Mouse (Mus musculus) cerebellum, adult 11 months (tissue): ENCODE measurements at regions not wholly inside any gene's neighbourhood (a gene's known extent, or its start where the extent isn't known, plus 50 kb on each side); places are given as distances from the start of the nearest gene placed in this dataset.

Experiments used
- DNase-seq: peaks from one replicate; pipeline ENCODE4 v3.0.0; 2022

DNA sequence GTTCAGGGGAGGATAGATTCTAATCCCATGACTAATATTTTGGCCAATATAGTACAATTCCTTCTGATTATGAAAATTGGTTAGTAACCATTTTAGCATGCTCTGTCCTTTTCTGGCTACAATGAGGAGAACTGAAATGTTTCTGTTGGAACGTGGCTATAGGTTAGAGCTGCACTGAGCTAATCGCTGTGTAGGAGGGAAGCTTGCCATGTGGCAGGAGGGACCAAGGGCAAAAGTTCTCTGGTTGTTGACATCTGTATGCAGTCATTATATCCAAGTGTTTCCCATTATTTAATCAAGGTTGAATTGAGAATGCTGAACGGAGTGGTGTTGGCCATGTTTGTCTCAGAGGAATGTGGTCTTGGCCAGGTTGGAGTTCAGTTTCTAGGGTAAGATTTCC is 253.5 kb downstream of the Fam173b start:
- no peak for DNase-seq

DNA sequence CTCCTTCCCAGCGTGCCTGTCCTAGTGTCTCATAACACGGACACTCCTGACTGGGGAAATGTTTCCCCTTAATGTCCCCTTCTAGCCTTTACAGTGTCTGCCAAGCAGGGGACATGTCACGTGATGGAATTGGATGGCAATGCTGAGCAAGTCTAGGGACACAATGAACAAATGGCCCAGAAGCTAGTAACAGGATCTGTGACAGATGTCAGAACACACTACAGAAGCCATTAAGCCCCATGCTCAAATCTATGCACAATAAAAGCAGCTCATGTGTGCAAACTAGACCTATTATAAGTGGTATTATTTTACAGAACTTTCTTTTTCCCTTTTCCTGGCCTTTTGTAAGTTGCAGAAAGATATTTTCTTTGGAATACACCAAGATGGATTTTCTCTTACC is 267.4 kb downstream of the Fam173b start:
- no peak for DNase-seq

DNA sequence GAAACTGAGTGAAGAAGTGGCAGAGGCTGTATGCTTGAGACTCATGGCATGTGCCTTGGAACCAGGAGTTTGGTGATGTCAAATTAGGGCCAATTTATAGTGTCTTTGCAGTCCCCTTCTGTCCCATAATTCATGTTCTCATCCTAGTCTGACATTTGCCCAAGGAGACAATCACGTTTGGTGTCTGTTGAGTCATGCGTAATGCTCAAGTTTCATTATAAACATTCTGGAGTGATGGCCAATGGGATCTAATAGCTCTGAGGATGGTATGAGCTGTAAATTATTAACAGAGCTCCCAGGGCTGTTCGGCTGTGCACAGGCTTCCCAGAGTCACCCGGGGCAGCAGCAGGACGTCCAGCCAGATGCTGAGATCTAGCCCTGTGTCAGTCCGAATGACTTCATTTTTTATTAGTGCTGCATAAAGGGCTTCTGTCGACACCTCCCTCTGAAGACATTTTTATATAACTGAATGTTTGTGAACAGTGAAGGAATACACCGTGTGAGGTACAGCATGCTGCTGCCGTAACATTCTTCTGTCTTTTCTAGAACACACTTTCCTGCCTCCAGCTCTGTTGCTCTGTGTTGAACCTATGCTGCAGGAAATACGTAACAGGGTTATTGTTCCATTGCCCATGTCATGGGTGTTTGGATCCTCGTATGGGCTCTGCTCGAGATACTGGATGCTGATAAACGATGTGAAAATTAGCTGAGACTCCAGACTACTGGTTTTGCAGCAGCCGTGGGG is 268.2 kb downstream of the Fam173b start:
- no peak for DNase-seq

DNA sequence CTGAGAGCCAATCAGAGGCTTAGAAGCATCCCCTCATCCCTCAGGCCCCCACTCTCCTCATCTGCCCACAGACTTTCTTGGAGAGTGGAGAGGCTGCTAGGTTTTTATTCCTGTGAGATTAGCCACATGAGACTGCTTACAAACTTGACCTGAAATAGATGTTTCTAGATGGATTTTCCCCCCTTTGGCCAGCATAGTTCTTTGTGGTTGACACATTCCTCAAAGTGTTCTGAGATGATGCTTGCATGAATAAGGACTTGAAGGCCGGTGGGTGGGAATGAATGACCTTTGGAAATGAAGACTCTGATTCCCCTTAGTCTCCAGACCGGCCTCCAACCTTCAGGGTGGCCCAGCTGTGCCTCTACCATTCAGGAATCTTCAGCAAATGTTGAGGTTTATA is 273.8 kb downstream of the Fam173b start:
- no peak for DNase-seq

DNA sequence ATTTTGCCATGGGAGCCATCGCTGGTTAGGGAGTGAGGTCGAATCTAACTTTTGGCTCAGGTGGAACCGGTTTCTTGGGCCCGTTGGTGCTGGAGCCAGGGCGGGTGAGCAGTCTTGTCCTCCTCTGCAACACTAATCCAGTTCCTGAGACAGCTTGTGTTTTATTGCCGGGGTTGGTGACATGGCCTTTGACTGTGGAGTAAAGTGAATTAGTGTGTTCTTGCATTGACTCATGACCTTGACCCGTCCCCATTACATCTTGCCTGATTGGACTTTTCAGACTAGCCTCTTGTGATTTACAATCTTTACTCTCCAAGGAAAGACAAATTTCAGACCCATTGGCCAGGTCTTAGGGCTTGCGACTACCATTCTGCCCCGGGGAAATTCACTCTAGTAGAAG is 278.8 kb downstream of the Fam173b start:
- DNase-seq: no peak

DNA sequence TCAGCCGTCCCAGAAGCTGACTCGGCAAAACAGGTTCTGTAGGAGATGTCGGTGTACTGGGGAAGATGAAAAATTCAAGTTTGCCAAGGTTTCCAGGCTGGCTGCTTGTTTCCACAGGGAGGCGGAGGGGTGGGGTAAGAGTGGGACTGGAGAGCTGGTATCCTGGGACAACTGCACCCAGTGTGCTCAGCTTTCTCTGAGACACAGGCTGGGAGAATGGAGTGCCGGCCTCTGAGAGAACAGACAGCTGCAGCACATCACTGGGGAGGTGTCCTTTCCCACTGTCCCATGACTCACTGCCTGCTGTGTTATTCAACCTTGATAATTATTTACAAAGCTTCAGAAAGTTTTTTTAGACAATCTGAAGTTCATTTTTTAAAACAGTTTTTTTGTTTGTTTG is 280.7 kb downstream of the Fam173b start:
- no peak for DNase-seq

DNA sequence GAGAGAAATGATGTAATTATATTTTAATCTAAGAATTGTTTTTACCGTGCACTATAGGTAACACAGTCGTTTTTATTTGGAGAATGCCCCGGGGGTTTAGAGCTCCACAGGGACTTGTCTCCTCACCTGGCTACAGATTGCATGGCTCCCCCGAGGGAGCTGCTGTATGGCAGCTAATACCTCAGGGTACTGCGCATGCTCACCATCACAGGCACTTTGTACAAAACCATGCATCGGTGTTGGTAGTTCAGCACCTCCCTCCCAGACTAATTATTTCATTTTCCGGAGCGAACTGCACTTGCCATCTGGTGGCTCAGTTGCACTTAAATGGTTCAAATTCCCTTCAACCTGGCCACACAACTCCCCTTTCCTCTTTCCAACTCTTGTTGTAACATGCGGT is 281.9 kb downstream of the Fam173b start:
- DNase-seq: peak; percentile 25

DNA sequence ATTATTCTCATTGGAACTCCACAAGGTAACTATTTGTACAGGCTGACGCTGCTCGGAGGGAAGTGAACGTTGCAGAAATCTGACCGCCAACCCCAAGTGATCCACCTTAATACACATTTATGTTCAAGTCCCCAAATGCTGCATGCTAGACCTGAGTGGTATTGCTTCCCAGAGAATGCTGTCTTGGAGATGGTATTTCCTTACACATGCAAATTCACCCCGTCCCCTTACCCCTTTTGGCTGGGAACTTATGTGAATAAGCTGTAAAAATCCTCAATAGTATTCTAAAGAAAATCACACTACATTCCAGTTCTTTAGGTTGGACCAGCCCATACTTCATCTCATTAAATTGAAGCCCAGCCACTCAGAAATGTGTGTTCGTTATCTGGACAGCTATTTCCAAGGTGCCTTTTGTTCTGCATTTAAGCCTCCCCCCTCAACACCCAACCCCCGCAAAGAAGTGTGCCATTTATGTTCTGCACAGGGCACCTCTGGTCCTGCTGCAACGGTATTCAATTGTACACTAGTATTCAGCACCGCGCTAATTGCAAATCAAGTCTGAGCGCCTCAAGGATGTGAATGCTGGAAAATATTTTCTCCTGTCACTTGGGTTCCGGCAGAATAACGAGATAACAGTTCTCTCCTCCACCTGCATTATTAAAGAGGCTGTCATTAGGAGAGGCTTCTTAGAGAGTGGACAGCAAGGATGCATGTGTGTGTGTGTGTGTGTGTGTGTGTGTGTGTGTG is 278.0 kb upstream of the Tas2r119 start:
- no peak for DNase-seq

DNA sequence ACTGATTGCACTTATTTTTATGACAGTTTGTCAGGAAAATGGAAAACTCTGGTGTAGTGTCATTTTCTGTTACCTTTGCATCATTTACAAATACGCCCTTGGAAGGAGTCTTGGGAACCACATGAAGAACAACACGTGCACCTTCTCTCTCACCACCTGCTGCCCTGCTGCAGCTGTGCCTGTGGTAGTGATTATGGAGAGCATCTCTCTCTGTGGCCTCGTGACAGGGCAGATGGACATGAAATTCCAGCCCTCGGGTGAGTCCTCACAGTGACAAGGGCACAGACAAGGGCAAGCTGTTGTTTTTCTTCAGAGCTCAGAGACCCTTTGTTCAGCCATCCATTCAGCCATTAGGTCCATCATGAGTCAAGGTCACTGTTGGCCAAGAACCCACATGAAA is 276.8 kb upstream of the Tas2r119 start:
- DNase-seq: no peak

DNA sequence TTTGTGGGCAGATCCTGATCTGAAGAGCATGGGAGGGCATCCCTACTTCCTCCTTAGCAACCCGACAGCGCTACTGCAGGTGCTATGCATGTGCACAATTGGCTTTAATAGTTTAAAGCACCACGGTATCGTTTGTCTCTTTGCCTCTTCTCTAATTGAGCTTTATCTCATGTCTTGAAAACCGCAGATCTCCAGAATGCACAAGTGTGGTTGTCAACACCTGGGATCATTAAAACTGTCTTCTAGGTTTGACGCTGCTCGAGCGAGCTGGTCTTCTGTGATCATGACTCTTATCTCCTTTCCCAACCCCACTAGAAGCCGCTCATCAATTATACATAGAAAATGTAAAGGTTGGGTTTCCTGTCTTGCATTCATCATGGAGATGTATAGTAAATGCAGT is 268.7 kb upstream of the Tas2r119 start:
- no peak for DNase-seq

DNA sequence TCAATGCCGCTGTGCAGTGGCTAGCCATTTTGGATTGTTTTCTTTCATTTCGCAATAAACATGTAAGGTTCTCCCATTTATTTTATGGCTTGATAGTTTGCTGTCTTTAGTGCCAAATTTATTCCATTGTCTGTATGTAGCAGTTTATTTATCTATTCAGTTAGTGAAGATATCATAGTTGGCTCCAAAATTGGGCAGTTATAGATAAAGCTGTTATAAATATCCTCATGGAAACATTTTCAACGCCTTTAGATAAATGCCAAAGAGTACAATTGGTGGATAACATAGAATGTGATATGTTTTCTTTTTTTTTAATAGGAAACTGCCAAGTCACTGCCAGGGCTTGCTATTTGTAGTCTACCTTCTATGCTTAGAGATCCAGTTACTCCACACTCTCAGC is 265.1 kb upstream of the Tas2r119 start:
- DNase-seq: no peak

DNA sequence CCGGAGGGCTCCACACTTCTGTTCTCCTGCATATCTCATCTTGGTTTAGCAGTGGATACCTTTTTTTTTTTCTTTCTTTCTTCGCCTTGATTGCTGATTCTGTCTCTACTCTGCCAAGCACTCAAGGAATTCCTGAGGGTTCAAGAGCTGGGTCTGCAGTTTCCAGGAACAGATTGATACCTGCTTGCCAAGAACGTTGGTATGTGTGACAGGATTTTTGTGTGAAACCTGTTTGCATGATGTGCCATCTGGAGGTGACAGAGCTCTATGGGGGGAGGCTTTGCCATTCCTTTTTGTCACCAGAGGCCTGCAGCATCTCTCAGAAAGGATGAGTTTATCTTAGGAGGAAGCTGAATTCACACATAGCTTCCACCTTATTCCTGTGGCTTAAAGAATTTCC is 255.6 kb upstream of the Tas2r119 start:
- DNase-seq: peak; percentile 50

DNA sequence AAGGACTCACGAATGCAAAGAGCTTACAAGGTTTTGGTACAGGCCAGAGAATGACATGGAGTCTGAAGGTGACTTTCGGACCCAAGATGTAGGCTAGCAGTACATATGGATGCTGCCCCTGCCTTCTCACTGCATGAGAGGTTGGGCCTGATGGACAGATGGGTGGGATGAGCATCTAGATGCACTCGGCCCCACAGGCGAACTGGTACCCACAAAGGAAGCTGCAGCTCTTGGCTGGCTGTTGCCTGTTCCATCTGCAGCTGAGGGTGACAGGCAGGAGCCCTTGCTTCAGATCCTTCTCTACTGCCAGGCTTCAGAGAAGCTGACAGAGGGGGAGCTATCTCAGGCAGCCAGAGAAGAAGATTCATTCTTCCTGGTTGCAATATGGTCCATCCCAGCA is 216.8 kb upstream of the Tas2r119 start:
- no peak for DNase-seq

DNA sequence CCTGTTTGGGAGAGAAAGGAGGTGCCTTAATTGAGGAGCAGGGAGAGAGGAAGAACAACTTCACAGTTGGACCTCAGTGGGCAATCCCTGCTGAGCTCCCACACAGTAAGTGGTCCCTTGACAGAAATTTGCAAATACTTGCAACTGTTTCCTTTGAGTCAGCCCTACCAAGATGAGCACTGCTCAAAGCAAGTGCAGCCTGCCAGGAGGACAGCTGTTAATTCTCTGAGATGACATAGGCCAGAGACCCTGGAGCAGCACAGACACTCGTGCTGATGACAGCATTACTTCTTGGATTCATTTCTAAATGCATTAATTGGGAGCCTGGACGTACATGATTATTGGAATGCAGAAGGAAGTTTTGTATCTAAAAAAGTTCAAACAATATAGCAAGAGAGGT is 215.1 kb upstream of the Tas2r119 start:
- no peak for DNase-seq

DNA sequence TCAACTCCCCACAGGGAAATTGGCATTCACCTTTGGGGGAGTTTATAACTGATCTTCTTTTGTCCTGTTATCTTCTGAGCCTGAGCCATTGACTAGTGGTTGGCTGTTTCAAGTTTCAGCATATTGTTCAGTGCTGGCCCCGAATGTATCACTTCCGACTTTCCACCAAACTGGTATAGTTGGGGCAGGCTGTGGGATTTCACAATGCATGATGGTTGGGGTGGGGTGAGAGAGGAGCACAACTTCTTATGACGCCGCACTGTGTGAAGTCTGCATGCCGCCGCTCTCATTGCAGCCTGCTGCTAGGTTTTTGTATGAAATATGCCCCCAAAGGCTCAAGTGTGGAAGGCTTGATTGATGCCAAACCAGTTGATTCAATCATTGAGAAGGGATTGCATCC is 212.2 kb upstream of the Tas2r119 start:
- no peak for DNase-seq

DNA sequence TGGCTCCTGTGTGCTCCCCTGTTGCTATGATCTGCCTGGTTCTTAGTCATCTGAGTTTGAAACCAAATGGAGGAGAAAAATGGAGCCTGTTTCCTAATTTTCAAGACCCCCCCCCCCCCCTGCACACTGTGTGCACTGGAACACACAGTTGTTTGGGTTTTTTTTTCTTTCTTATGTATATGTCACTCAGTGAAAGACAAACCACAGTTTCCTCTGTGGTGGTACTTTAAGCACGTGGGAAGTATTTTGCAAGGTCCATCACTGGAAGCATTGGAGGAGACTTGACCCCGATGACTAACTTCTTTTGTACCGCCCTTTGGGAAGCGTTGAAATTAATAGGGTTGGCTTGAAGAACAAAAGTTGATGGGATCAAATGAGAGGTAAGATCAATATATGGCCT is 211.5 kb upstream of the Tas2r119 start:
- DNase-seq: no peak

DNA sequence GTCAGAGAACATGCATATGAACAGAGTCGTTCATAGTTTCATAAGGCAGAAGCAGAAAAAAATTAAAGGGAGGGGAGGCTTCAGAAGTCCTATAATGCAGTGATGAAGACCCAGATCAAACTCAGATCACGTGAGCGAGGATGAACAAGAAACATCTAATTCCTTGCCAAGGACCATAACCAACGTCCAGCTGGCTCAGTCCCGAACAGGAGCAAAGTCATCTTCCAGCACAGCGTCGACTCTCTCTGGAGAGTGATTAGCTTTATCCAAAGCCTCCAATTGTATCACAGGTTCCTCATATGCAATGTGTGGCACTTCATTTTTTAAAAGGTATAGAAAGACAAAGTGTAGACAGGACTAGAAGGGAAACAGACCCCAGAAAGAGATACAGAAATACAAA is 204.2 kb upstream of the Tas2r119 start:
- DNase-seq: no peak

DNA sequence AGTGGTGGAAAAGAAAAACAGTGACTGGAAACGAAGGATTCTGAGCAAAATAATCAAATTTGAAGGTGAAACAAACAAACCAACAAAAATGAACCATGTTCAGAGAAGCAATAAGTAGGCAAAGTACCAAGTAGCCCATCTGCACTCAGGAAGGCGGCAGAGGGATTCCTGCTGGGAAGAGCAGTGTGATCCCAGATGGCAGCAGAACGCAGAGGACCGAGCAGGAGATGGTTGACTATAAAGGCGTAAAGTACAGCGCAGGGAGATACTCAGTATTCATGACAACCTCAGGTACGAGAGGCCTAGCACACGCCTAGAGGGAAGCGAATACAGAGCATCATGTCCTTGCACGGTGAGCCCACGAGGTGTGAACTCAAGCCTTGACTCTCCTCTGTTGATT is 203.2 kb upstream of the Tas2r119 start:
- DNase-seq: peak; percentile 88

DNA sequence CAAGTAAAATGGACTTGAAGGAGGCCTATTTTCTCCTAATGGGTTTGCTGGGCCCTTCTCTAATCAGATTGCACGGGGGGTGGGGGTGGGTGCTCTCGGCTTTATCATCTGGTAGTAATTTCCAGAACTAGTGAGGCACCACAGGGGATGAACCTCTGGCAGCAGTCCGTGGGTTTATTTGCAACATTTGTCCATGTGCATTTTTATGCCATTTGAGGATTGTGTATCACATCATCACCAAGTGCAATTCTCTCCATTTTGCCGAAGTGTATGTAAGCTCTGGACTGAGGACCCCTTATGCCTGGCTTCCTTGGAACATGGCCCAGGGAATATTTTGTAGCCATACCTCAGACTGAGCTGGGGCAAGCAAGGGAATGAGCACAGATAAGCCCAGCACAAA is 200.6 kb upstream of the Tas2r119 start:
- no peak for DNase-seq

DNA sequence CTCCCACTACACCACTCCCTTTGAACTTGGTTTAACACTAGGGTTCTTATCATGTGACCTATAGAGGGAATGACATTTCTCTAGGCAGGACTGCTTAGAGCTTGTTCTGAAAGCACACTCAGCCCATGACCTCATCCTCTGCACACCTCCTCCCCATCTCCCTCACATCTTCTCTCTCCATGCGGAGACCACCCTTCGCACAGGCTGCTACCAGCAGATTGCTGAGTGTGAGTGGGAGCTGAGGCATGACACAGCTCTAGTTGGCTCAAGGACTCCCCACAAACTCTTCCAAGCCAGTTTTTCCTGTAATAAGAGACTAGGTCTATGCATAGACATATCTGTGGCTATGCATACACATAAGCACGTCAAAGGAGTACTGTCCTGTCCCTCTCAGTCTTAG is 199.5 kb upstream of the Tas2r119 start:
- DNase-seq: no peak

DNA sequence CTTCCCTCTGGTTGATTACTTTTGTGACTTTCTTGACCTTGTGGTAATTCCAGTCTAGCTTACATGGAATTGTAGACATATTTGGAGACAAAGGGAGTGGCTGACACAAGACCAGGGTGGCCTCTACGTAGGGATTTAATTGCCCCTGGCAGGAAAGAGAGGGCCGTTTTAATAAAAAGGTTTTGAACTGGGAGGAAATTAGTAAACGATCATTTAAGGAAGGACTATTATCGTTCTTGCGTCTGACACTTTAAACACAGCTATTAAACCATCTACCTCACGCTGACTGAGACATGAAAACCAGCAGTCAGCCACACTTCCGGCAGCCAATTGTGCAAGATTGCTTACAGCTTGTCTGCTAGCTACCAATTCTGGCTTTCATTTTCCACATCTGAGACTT is 197.1 kb upstream of the Tas2r119 start:
- DNase-seq: no peak

DNA sequence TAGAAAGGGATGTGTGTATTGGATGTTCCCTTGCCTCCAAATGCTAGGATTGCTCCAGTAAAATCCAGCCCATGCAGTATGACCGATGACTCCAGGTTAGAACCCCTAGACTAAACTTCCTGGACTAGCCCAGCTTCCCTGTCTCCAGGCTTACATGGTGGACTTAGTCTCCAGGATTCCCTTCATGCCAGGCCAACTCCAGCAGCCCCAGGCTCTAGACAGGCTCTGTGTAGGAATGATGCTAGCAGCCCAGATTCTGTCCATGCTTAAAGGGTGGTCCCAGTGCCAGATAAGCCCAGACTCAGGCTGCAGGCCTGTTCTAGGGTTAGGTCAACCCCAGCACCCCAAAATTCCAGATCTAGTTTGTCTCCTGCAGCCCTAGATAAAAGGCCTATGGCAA is 196.3 kb upstream of the Tas2r119 start:
- no peak for DNase-seq

DNA sequence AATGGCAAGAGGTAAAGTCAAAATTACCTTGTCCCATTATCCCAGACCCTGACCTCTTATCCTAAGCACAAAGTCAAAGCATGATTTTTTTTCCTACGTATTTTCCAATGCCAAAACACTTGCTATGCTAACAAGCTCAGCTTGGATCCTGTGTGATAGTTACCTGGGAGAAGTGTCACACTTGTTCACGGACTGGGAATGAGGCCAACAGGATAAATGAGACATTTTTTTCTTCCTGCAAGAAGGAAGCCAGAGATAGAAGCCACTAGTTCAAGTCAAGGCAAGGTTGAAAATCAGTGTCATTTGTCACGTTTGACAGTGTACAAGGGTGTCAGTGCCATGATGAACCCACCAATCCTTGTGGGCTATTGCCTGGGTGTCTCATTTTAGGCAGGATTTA is 189.8 kb upstream of the Tas2r119 start:
- no peak for DNase-seq

DNA sequence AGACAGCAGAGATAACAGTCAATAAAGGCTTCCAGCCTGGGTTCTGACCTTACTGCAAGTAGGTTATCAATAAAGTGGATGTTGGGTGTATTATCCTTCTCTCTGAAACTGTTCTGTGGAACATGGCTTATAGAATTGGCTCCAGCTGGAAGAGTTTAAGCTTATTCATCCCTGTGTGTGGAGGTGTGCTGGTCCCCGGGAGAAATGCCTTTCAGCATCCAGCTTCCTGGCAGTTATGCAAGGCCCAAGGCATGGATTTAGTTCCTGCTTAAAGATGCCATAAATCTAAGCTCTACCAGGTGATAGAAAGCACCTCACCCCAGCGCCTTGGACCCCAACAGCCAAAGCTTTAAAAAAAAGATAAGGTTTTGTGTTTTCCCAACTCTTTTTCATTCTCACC is 188.0 kb upstream of the Tas2r119 start:
- DNase-seq: peak; percentile 41
